Mouse (Mus musculus): ENCODE measurements around the gene Ms4a6d.
"Not testable (repeated sequence)": the region's sequence is repeated elsewhere in the genome, so short reads cannot be mapped to it uniquely, and the experiment has no call there.

Ms4a6d gene

DNA sequence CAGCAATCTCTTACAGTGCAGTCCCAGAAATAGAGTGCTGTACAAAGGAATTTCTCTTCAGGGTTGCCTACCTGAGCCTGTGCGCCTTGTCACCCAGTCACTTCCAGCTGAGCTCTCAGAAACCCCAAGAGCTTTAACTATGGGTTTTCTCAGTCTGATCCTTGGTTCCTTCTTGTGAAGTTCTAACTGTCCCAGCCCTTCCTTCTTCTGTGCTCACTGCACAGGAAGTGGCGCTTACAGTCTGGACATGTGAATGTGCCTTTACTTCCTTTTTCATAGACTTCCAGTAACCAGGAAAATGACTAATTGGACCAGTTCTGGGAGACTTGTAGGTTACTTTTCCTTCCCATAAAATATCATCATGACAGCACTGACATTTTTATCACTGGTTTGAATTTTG lies at the start of gene Ms4a6d:
Ms4a6d (minus strand) TSS at position 247 of the 400 bp plus-strand sequence.
- DNase-seq: no peak

- DNase-seq: no peak
These were observed 44.9 kb upstream of the Ms4a6d start for GRCm38 (mm10) chr19:11649564-11649963.

DNA sequence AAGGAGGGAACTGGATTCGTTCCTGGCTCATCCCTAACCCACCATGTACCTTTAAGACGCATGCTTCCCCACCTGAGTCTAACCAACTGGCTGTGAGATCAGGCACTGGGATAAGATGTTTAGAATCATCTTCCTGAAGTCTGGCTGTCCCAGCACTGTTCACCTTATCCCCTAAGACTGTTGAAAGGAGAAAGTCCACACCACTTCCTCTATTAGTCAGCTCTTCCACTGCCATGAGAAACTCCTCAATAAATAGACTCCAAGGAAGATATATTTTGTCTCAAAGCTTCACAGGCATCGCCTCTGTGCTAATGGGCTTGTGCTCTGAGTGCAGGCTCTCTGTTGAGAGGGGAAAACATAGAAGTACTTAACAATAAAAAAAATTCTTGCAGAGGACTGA lies 41.5 kb upstream of the Ms4a6d start:
- no peak for DNase-seq

DNA sequence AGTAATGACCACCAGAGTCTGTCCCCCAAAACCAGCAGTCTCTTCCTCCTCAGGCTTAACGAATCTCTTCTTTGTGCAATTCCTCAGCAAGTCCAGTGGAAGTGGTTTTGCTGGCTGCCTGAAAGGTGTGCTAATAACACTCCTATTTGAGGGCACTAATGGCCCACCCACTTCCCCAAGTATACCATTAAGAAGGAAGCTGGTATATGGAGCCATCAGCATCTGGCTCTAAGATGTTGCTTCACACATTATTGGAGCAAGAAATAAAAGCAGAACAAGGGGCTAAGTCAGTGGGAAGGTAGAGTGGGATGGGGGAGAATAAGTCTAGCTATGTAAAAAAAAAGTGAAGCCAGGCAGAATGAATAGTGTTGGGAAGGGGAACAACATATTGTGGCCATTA lies 36.1 kb upstream of the Ms4a6d start, which contains the start of gene Ms4a3:
Ms4a3 (minus strand) TSS at position 120 of the 400 bp plus-strand sequence.
- no peak for DNase-seq

- DNase-seq: no peak
These were observed 34.4 kb upstream of the Ms4a6d start for GRCm38 (mm10) chr19:11639038-11639437.

GRCm38 (mm10) chr19:11635572-11635971 lies 30.9 kb upstream of the Ms4a6d start:
- DNase-seq: no peak

DNA sequence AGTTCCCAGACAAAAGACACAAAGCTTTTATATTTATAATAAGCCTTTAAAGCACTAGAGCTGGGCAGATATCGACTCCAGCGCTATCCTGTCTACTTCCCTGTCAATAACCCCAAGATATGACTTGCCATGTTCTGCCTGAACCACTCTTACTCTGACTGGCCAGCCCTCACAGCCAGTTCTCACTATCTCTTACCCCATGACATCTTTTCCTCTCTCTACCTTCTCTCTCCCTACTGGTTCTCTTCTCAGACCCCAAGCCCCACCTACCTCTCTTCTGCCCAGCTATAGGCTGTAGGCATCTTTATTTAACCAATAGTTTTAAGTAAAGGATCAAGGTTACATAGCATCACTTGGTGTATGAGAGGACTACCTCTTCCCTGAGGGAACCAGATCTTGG lies 29.7 kb upstream of the Ms4a6d start:
- no peak for DNase-seq

- DNase-seq: no peak
These were observed 29.1 kb upstream of the Ms4a6d start for GRCm38 (mm10) chr19:11633732-11634131.

DNA sequence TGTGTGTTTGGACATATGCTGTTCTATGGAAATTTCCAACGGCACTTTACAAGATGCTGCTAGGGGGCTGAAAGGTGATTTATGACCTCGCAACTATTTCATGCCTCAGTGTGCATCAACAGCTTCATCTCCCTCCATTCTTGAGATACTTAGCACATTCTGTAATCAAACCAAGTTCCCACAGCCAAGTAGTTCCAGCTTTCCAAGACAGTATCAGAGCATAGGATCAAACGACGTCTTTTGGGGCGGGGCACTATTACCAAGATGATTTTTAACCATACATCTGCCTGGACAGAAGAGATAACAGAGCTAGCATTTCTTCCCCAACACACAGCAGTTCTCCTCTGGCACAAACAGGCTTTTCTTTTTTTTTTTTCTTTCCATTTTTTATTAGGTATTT lies 20.6 kb upstream of the Ms4a6d start:
- DNase-seq: no peak

DNA sequence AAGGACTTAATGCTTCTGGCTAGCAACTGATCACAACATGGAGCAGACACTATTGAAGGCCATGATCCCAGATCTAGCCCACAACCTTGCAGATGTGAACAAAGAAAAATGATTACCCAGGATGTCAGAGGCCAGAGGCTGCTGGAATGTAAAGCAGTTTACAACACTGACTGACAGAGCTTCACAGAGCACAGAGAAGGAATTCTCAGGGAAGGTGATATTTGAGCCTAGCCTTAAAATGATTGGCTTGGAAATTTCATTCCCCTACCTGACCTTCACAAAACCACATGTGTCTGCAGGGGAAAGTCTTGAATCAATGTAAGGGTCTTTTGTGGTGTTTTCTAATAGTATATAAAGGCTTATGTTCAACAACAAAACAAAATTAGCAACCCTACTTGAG lies 20.2 kb upstream of the Ms4a6d start:
- no peak for DNase-seq

DNA sequence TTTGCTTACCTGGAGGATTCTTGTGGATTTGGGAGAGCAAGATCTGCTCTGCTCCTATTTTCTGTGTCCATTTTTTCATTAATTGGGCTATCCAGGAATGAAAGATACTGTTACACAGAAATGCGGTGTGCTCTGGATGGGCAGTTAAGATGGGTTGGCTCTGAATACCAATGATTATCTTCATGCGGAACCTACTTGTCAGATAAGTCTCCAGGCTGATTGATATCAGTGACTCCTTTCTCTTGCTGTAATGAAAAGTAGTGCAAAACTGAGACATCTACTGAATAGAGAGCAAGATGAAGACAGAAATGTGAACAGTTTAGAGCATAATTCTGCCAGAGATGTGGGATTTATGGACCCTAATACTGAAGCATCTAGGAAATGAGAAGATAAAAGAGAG lies 18.9 kb upstream of the Ms4a6d start, which contains the start of gene Ms4a2:
Ms4a2 (minus strand) TSS at position 169 of the 400 bp plus-strand sequence.
- no peak for DNase-seq

- no peak for DNase-seq
These were observed 13.3 kb upstream of the Ms4a6d start for GRCm38 (mm10) chr19:11617983-11618382.

DNA sequence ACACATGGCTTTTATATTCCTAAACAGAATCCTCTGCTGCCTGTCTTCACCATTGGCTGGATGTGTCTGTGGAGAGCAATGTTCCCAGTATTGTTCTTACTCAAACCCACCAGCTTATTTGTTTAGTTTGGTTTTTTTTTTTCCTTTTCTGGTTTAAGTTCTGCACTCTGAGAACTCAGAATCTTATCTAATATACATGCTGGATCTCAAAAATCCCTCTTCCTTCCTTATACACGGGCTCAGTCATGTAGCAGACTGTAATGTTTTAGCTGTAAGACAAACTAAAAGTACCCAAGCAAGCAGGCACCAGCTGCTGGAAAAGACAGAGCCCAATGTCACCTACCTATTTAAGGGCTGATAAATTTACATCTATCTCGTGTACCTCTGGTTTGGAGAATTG lies 10.2 kb upstream of the Ms4a6d start:
- DNase-seq: no peak

- DNase-seq: no peak
These were observed 9.3 kb upstream of the Ms4a6d start for GRCm38 (mm10) chr19:11613776-11614443.

- no peak for DNase-seq
These were observed 8.4 kb upstream of the Ms4a6d start for GRCm38 (mm10) chr19:11613084-11613483.

DNA sequence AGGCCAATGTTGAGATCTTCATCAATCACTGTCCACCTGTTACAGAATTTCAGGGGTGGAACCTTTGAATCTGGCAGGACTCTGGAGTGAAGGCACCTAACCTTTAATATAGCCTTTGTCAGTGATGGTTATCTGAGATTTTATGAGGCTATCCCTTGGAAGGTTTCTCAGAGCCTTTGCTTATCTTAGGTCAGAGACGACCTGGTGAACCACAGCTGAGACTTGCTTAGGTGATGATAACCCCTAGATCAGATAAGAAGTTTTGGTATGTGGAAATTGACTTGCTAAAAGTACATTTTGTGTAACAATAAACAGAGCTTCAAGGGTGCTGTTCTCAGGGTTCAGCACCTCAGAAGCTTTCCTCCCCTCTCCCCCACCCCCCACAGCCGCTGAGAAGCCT lies 7.6 kb upstream of the Ms4a6d start:
- DNase-seq: no peak

GRCm38 (mm10) chr19:11611541-11611945 lies 6.9 kb upstream of the Ms4a6d start:
- DNase-seq: peak; percentile 36

DNA sequence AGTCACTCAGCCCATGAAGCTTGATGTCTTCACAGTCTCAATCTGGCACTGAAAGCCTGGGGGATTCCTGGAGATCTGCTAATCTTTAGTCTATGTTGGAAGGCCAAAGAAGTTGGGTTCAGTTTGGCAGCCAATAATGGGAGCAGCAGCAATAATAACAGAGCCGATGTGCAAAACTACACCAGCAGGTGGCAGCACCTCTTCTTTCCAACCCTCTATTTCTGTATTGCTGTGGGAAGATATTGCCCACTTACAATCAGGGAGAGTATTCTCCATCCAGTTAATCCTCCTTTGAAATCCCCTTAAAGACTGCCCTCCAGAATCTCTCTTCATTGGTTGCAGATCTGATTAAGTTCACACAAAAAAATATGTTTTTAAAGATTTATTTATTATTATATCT lies 3.5 kb upstream of the Ms4a6d start:
- DNase-seq: peak; percentile 13

DNA sequence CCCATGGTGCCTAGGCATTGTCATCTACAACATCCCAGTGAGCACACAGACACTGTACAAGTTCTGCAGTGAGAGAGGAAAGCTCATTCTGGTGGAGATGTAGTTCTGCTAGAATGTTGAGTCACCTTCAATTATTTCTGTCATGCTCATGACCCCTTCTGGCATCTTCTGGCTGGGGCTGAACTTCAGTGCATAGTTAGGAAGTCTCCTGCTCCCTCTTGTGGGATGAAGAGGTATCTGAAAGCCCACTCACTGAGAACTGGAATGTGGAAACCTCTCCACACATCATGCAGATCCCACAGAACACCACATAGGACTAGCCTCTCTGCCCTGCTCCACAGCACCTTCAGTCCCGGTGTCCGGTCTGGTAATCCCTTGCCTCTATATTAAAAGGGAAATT lies 2.6 kb downstream of the Ms4a6d start:
- peak; percentile 14 for DNase-seq

DNA sequence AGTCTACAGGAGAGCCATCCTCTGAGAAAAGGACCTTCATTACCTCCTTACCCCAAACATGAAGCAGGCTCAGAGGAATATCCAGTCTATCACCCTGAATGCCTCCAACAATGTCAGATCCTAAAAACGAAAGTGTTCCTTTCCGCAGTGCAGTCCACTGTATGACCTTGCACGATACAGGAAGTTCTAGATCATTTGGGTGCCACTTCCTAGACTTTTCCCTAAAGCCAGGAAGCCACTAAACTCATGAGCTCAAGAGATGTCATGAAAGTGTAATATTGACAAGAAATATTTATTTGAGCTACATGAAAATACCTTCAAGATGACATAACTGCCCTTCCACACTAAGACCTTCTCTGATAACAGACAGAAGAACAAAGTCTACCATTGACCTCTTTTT lies 3.3 kb downstream of the Ms4a6d start:
- no peak for DNase-seq

- no peak for DNase-seq
These were observed 14.7 kb downstream of the Ms4a6d start for GRCm38 (mm10) chr19:11589891-11590449.

DNA sequence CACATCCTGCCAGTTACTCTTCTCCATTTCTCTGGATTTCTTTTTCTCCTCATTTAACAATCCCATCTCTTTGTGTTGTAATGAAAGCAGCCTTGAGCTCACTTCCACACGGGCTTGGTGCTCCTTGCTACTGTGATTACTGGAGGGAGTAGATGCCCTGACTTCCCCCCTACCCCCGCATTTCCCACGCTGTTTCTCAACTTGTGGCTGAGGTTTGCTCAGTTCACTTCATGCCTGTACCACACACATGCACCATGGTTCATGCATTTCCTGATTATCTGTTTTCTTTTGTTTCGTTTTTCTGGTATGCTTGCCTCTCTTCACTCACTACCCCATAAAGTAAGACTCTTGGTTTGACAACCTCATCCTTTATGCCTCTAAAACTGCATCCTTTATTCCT lies 15.4 kb downstream of the Ms4a6d start:
- no peak for DNase-seq

GRCm38 (mm10) chr19:11574965-11575364 lies 29.7 kb downstream of the Ms4a6d start:
- DNase-seq: peak; percentile 11

DNA sequence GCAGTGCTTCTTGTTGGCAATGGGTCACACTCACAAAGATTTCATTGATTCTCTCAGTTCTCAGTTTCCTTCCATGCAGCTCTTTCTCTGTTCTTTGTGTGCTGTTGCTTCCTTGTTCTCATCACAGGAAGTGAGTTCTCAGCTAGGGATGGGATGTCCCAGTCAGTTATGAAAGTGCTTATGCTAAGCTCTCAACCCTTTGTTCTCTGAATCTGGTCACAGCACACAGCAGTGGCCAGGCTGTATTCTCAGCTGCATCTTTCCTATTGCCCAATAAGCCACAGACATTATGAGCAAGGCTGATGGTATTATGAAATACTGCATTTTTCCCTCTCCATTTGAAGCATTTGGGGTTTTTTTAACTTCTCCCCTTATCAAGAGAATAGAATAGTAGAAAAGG lies 45.1 kb downstream of the Ms4a6d start:
- not testable (repeated sequence) for DNase-seq

DNA sequence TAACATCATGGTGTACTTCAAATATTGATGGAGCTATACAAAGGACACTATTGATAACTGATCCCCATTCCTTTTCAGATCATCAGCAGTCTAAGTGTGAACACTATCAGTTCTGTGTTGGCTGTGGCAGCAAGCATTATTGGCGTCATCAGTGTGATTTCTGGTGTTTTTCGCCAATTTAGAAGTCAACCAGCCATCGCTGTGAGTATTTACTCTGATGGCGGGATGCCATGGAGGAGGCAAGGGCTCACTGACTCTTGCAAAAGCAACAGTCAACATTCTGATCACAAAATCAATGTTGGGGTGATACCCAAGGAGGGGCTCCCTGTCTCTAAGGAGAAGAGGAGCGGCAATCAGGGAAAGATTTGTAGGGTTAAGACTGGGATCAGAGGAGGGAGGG lies 49.9 kb downstream of the Ms4a6d start:
- no peak for DNase-seq
